Mouse (Mus musculus) spleen, adult 2 months (tissue): Measurements from ENCODE around the gene Fam69b.

ENCODE experiments used
- CTCF ChIP-seq: fragments of 200-500 bp; IDR thresholded peaks from 2 replicates; pipeline ENCODE4 v1.5.1; 2011; ENCODE audit warnings: mild to moderate bottlenecking, inconsistent platforms; ENCODE audit not compliant: insufficient read depth, insufficient read length, insufficient replicate concordance; ENCODE audit errors: extremely low read depth
- POLR2A ChIP-seq: fragments of 200-500 bp; IDR thresholded peaks from 2 replicates; pipeline ENCODE4 v1.6.1; 2011; ENCODE audit warnings: low read depth, low read length, inconsistent platforms

- TF ChIP-seq POLR2A (no peak), CTCF (no peak)
Measured at GRCm38 (mm10) chr2:26622984-26623383, 5.3 kb upstream of the Fam69b start.
